Mouse (Mus musculus): Measurements from ENCODE around the gene Ttc8. TPM values are rescaled to one million over a fixed set of nuclear protein-coding genes. Genes with fewer than 3 reads are reported as not detected.

Gene Ttc8
- polyA plus RNA-seq, 1 experiment: 3.2 TPM

GRCm38 (mm10) chr12:99011161-99011861 lies 90.9 kb downstream of the Ttc8 start:
- Histone ChIP-seq H3K27ac (ENCODE audit: insufficient read depth, low read length) (no peak overlapping the region), H3K4me1 (ENCODE audit: control insufficient read depth, insufficient read depth, insufficient read length) (no peaks in the 10 kb centered on the region), H3K4me3 (ENCODE audit: extremely low read depth, insufficient read depth, insufficient read length) (no peak overlapping the region), H3K27me3 (ENCODE audit: control insufficient read depth, insufficient read depth, low read length) (no peaks in the 10 kb centered on the region), H3K36me3 (ENCODE audit: control insufficient read depth, insufficient read depth, low read length) (no peaks in the 10 kb centered on the region)
- 60% methylated on average over 22 of the region's 22 CpGs for WGBS
- TF ChIP-seq CTCF (IDR thresholded peaks at IDR 0.05; ENCODE audit: extremely low read depth, insufficient read depth, insufficient read length, insufficient replicate concordance) (no peak), POLR2A (IDR thresholded peaks at IDR 0.05; ENCODE audit: low read depth, low read length) (no peak)
- DNase-seq (ENCODE audit: low read depth in 1 of 2, low spot score in 2 of 2): no peak

DNA sequence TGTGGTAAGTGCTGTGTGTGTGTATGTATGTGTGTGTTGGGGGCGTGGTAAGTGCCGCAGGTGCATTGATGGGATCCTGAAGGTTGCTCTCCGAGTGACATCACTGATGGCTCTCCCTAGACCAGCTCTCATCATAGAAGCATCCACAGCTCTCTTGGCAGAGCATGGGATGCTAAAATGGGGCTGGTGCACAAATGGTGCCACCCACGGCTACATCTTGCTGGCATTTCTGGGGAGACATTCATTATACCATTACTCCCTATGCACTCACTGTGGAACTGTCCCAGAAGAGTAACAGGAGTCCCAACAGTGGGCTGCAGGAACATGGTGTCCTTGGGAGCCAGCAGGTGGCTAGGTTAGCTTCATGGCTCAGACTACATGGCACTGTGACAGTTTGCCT lies 95.5 kb downstream of the Ttc8 start:
- H3K4me1 ChIP-seq (ENCODE audit: control insufficient read depth, insufficient read depth, insufficient read length): no peaks in the 10 kb centered on the region
- no peaks in the 10 kb centered on the region for H3K36me3 ChIP-seq (ENCODE audit: control insufficient read depth, insufficient read depth, low read length)
- TF ChIP-seq POLR2A (IDR thresholded peaks at IDR 0.05; ENCODE audit: low read depth, low read length) (no peak), CTCF (IDR thresholded peaks at IDR 0.05; ENCODE audit: extremely low read depth, insufficient read depth, insufficient read length, insufficient replicate concordance) (no peak)
- DNase-seq (ENCODE audit: low read depth in 1 of 2, low spot score in 2 of 2): no peak
- no peak overlapping the region for H3K27ac ChIP-seq (ENCODE audit: insufficient read depth, low read length)
- H3K4me3 ChIP-seq (ENCODE audit: extremely low read depth, insufficient read depth, insufficient read length): no peak overlapping the region
- WGBS: 93% methylated on average over 4 of the region's 4 CpGs
- H3K27me3 ChIP-seq (ENCODE audit: control insufficient read depth, insufficient read depth, low read length): no peaks in the 10 kb centered on the region

GRCm38 (mm10) chr12:99024430-99024960 lies 104.1 kb downstream of the Ttc8 start:
- H3K27ac ChIP-seq (ENCODE audit: insufficient read depth, low read length): no peak overlapping the region
- H3K4me3 ChIP-seq (ENCODE audit: extremely low read depth, insufficient read depth, insufficient read length): no peak overlapping the region
- no peaks in the 10 kb centered on the region for H3K27me3 ChIP-seq (ENCODE audit: control insufficient read depth, insufficient read depth, low read length)
- no peak for DNase-seq (ENCODE audit: low read depth in 1 of 2, low spot score in 2 of 2)
- H3K4me1 ChIP-seq (ENCODE audit: control insufficient read depth, insufficient read depth, insufficient read length): no peaks in the 10 kb centered on the region
- H3K36me3 ChIP-seq (ENCODE audit: control insufficient read depth, insufficient read depth, low read length): no peaks in the 10 kb centered on the region
- TF ChIP-seq CTCF (IDR thresholded peaks at IDR 0.05; ENCODE audit: extremely low read depth, insufficient read depth, insufficient read length, insufficient replicate concordance): no peak
- no peak for TF ChIP-seq POLR2A (IDR thresholded peaks at IDR 0.05; ENCODE audit: low read depth, low read length)
- WGBS: 87% methylated on average over 6 of the region's 6 CpGs

DNA sequence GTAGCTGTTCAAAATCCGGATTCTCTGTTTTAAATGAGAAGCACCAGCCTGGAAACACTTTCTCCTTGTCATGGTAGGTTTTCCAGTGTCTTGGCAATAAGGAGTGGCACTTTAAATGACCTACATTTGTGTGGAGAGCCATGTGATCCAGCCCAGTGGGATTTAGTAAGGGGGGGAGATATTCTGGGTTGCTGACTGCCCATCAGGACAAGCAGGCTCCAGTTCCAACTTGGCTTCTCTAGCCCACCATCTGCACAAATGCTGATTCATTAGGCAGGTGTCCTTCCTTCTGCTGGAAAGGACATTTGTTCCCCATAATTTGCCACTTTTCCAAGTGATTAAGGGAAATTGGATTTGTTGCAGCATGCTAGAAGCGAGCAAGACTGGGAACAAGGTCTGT lies 105.9 kb downstream of the Ttc8 start:
- DNase-seq (ENCODE audit: low read depth in 1 of 2, low spot score in 2 of 2): no peak
- Histone ChIP-seq H3K36me3 (ENCODE audit: control insufficient read depth, insufficient read depth, low read length) (no peaks in the 10 kb centered on the region), H3K4me3 (ENCODE audit: extremely low read depth, insufficient read depth, insufficient read length) (no peak overlapping the region), H3K27me3 (ENCODE audit: control insufficient read depth, insufficient read depth, low read length) (no peaks in the 10 kb centered on the region), H3K4me1 (ENCODE audit: control insufficient read depth, insufficient read depth, insufficient read length) (no peaks in the 10 kb centered on the region), H3K27ac (ENCODE audit: insufficient read depth, low read length) (no peak overlapping the region)
- TF ChIP-seq CTCF (IDR thresholded peaks at IDR 0.05; ENCODE audit: extremely low read depth, insufficient read depth, insufficient read length, insufficient replicate concordance): no peak
- TF ChIP-seq POLR2A (IDR thresholded peaks at IDR 0.05; ENCODE audit: low read depth, low read length): no peak
- WGBS: 88% methylated on average over 2 of the region's 2 CpGs

- H3K27me3 ChIP-seq (ENCODE audit: control insufficient read depth, insufficient read depth, low read length): no peaks in the 10 kb centered on the region
- DNase-seq (ENCODE audit: low read depth in 1 of 2, low spot score in 2 of 2): no peak
- 60% methylated on average over 5 of the region's 5 CpGs for WGBS
- H3K36me3 ChIP-seq (ENCODE audit: control insufficient read depth, insufficient read depth, low read length): no peaks in the 10 kb centered on the region
- TF ChIP-seq CTCF (IDR thresholded peaks at IDR 0.05; ENCODE audit: extremely low read depth, insufficient read depth, insufficient read length, insufficient replicate concordance): no peak
- TF ChIP-seq POLR2A (IDR thresholded peaks at IDR 0.05; ENCODE audit: low read depth, low read length): no peak
- no peak overlapping the region for H3K27ac ChIP-seq (ENCODE audit: insufficient read depth, low read length)
- no peaks in the 10 kb centered on the region for H3K4me1 ChIP-seq (ENCODE audit: control insufficient read depth, insufficient read depth, insufficient read length)
- H3K4me3 ChIP-seq (ENCODE audit: extremely low read depth, insufficient read depth, insufficient read length): no peak overlapping the region
Measured at GRCm38 (mm10) chr12:99028665-99029064, 108.3 kb downstream of the Ttc8 start.

DNA sequence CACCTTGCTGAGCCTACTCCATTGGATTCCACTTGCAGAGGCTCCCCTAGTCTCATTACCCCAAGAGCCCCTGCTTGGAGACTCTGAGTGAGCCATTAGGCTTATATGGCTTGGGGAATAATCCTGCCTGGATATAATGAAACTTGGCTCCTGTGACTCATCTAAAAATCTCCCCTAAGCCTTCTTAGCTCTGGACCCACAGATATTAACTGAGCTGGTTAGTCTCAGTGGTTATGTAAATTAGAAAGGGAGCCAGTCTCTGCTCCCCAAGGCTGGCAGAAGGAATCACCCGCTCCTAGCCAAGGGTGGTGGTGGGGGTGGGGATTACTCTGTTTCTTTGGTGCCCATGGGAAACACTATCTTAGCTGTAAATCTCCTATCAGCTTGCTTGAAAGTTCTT lies 109.6 kb downstream of the Ttc8 start:
- TF ChIP-seq CTCF (IDR thresholded peaks at IDR 0.05; ENCODE audit: extremely low read depth, insufficient read depth, insufficient read length, insufficient replicate concordance) (no peak), POLR2A (IDR thresholded peaks at IDR 0.05; ENCODE audit: low read depth, low read length) (no peak)
- no peak for DNase-seq (ENCODE audit: low read depth in 1 of 2, low spot score in 2 of 2)

More for the DNA sequence above, 109.6 kb downstream of the Ttc8 start:
- Histone ChIP-seq H3K36me3 (ENCODE audit: control insufficient read depth, insufficient read depth, low read length) (no peaks in the 10 kb centered on the region), H3K4me3 (ENCODE audit: extremely low read depth, insufficient read depth, insufficient read length) (no peak overlapping the region), H3K27me3 (ENCODE audit: control insufficient read depth, insufficient read depth, low read length) (no peaks in the 10 kb centered on the region), H3K4me1 (ENCODE audit: control insufficient read depth, insufficient read depth, insufficient read length) (no peaks in the 10 kb centered on the region), H3K27ac (ENCODE audit: insufficient read depth, low read length) (no peak overlapping the region)
- 66% methylated on average over 1 of the region's 1 CpGs for WGBS

Other genes with a start within 250 kb of the Ttc8 start
- 6.6 and 8.2 TPM in 2 replicates for gene Ptpn21, start 183.2 kb upstream of the Ttc8 start, polyA plus RNA-seq (2012; rRNA removed)
- gene Zc3h14, start 173.6 kb upstream of the Ttc8 start, polyA plus RNA-seq (2012; rRNA removed): 23.3 and 28.7 TPM in 2 replicates
- gene Eml5, start 19.1 kb upstream of the Ttc8 start, polyA plus RNA-seq (2012; rRNA removed): 3.1 and 3.6 TPM in 2 replicates

All from spleen, adult 2 months (tissue).